Mouse (Mus musculus): ENCODE data around the gene Serpinb5. TPM values are rescaled to one million over a fixed set of nuclear protein-coding genes. Genes with fewer than 3 reads are reported as not detected.

Serpinb5 gene
- polyA plus RNA-seq (2017; shearing (Covaris generic)) = under 1 TPM in 1 of 2 experiments, not detected in 1; 0.44 TPM

DNA sequence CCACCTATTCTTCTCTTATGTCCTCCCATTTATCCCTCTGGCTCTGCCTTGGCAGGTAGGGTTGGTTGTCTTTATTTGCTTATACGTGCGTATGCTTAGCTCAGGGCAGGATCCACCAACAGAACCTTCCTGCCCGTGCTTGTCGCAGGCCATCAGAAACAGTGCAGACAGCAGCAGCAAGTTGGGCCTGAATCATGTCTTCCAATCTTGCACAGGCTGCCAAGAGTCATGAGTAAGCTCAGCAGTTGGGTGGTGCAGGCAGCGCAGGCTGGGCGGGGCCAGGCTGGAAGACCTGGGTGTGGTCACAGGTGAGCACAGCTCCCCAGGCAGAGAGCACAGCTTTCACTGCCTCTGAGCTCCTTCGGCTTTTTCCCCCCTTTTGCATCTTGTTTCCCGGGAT is at the start of gene Serpinb5:
Gene Serpinb5 (plus strand): TSS at position 327 of the 400 bp plus-strand sequence.

Other genes starting within 250 kb of the Serpinb5 start
- gene Bcl2, start 146.9 kb upstream of the Serpinb5 start, polyA plus RNA-seq (2017; shearing (Covaris generic)) = 100 to 1,000 TPM; 150 to 187 TPM
- gene Kdsr, start 101.4 kb upstream of the Serpinb5 start, polyA plus RNA-seq (2017; shearing (Covaris generic)) = 10 to 100 TPM; 21.8 to 23.8 TPM
- gene Vps4b, start 64.4 kb upstream of the Serpinb5 start, polyA plus RNA-seq (2017; shearing (Covaris generic)) = 100 to 1,000 TPM; 101 to 114 TPM
- gene Serpinb12, start 73.3 kb downstream of the Serpinb5 start, polyA plus RNA-seq (2017; shearing (Covaris generic)) = not detected
- not detected for gene Serpinb13, start 119.8 kb downstream of the Serpinb5 start, polyA plus RNA-seq (2017; shearing (Covaris generic))
- gene Serpinb3a, start 191.1 kb downstream of the Serpinb5 start, polyA plus RNA-seq (2017; shearing (Covaris generic)) = not detected
- gene Serpinb3d, start 222.3 kb downstream of the Serpinb5 start, polyA plus RNA-seq (2017; shearing (Covaris generic)) = not detected